Mouse (Mus musculus) ES-E14 (cell line): ENCODE results near the gene Cenpw.

Source experiments
- CHD2 ChIP-seq: IDR thresholded peaks from 2 replicates; pipeline ENCODE4 v1.6.1; 2014; ENCODE audit warnings: mild to moderate bottlenecking, low read depth, low read length, inconsistent platforms
- HCFC1 ChIP-seq: IDR thresholded peaks from 2 replicates; pipeline ENCODE4 v1.6.1; 2012; ENCODE audit warnings: low read length, inconsistent platforms, borderline replicate concordance; ENCODE audit not compliant: insufficient read depth
- ZNF384 ChIP-seq: IDR thresholded peaks from 2 replicates; pipeline ENCODE4 v1.6.1; 2012; ENCODE audit warnings: low read depth, low read length, inconsistent platforms

- no peak for TF ChIP-seq ZNF384
- no peak for TF ChIP-seq CHD2
- no peak for TF ChIP-seq HCFC1
Observed at GRCm38 (mm10) chr10:30249654-30250053, 49.3 kb upstream of the Cenpw start.
